Mouse (Mus musculus): Measurements from ENCODE around the gene Pih1d1. TPM values are rescaled to one million over a fixed set of nuclear protein-coding genes. Genes with fewer than 3 reads are reported as not detected.
"Not testable (repeated sequence)": the region's sequence is repeated elsewhere in the genome, so short reads cannot be mapped to it uniquely, and the experiment has no call there.

The Pih1d1 gene
- total and polyA plus RNA-seq, 2 experiments from 2014 or later = 56.3 to 152 TPM

DNA sequence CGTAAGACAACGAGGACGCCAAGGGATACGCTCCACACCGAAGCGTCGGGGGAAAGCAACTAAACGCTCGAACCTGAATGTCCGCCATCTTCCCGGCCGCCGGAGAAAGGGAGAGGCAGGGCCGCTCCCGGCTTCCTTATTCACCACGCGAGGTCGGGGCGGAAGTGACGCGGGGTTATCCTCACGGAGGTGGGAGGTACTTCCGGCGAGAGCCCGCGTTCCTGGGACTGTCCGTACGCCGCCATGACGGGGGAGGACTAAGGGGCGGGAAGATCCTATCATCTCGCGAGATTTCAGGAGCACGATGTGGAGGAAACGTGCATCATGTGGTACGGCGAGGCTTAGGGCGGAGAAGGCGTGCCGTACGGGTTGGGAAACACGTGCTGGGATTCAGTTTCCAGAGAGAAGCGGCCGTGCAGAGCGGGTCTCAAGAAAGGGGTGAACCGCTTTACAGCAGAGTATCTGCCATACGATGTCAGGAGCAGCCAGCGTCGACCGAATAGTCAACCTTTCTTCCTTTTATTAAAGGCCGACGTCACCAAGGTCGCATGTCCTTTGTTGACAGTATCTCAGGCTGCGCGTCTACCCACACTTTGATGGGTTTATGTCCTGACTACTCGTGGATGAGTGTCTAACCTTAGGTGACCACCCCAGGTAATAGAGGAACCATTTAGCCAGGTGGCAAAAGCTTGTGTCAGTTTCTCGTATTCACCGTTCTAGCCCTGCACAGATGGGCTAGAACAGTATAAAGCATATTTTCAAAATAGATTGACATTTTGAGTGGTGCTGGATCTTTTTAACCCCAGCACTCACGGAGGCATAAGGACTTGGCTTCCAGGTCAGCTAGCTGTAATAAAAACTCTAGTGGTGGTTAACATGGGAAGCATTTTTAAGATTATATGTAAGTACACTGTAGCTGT is 29.6 kb upstream of the Pih1d1 start, which contains the start of gene Rps11:
Gene Rps11 (minus strand): TSS at position 216 of the 920 bp plus-strand sequence.
- DNase-seq (ENCODE audit: low spot score) (peak; percentile 99), ATAC-seq (ENCODE audit: insufficient read depth, low read depth) (peak; percentile 79)
- Histone ChIP-seq H3K4me2 (ENCODE audit: low read depth, low read length) (peak within 1 kb of the TSS; percentile 96), H3K27me3 (ENCODE audit: control insufficient read depth, insufficient read depth, low read length) (no peaks in the 10 kb centered on the region), H3K27ac (ENCODE audit: low read depth) (peak within 1 kb of the TSS; percentile 89), H3K4me3 (ENCODE audit: low read depth, low read length) (peak within 1 kb of the TSS; percentile 82), H3K9me3 (replicated peaks; ENCODE audit: control insufficient read depth, low read length) (no peaks in the 10 kb centered on the region), H3K36me3 (replicated peaks; ENCODE audit: control insufficient read depth, insufficient read depth, low read length) (peaks cover 58% of the 10 kb centered on the region), H3K4me1 (ENCODE audit: control insufficient read depth, insufficient read depth) (peaks cover 28% of the 10 kb centered on the region), H3K9ac (replicated peaks; ENCODE audit: low read depth, low read length) (peak within 1 kb of the TSS; percentile 93)
- WGBS = 1% methylated on average over 59 of the region's 59 CpGs
- TF ChIP-seq EP300 (IDR thresholded peaks at IDR 0.05; ENCODE audit: low read depth) (peak; percentile 93), CTCF (IDR thresholded peaks at IDR 0.05; ENCODE audit: low read depth) (no peak)

DNA sequence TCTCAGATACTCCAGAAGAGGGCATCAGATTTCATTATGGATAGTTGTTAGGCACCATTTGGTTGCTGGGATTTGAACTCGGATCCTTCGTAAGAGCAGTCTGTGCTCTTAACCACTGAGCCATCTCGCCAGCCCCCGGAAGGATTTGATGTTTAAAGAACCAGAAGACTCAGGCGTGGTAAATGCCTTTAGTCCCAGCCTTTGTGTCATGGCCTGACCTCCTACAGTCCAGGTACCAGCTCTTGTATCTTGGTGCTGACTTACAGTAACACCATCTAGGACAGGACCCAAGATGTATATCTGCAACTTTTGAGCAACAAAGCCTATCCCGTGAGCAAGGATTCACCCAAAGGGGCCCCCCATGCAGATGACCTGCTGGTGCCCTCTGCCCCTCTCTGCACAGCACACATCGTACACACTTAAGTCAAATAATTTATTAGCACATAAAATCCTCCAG is 28.9 kb upstream of the Pih1d1 start:
- H3K9ac ChIP-seq (replicated peaks; ENCODE audit: low read depth, low read length) = no peak overlapping the region
- H3K36me3 ChIP-seq (replicated peaks; ENCODE audit: control insufficient read depth, insufficient read depth, low read length) = peaks cover 51% of the 10 kb centered on the region
- no peaks in the 10 kb centered on the region for H3K9me3 ChIP-seq (replicated peaks; ENCODE audit: control insufficient read depth, low read length)
- H3K27me3 ChIP-seq (ENCODE audit: control insufficient read depth, insufficient read depth, low read length) = no peaks in the 10 kb centered on the region
- DNase-seq (ENCODE audit: low spot score) = no peak
- H3K4me1 ChIP-seq (ENCODE audit: control insufficient read depth, insufficient read depth) = peaks cover 32% of the 10 kb centered on the region
- TF ChIP-seq EP300 (IDR thresholded peaks at IDR 0.05; ENCODE audit: low read depth) (no peak), CTCF (IDR thresholded peaks at IDR 0.05; ENCODE audit: low read depth) (no peak)
- WGBS = 40% methylated on average over 7 of the region's 7 CpGs
- no peak for ATAC-seq (ENCODE audit: insufficient read depth, low read depth)
- H3K27ac ChIP-seq (ENCODE audit: low read depth) = peak overlapping the region; percentile 73
- H3K4me3 ChIP-seq (ENCODE audit: low read depth, low read length) = no peak overlapping the region
- no peak overlapping the region for H3K4me2 ChIP-seq (ENCODE audit: low read depth, low read length)

- H3K9me3 ChIP-seq (replicated peaks; ENCODE audit: control insufficient read depth, low read length); DNase-seq (ENCODE audit: low spot score); H3K4me2 ChIP-seq (ENCODE audit: low read depth, low read length); H3K27ac ChIP-seq (ENCODE audit: low read depth); H3K9ac ChIP-seq (replicated peaks; ENCODE audit: low read depth, low read length); ATAC-seq (ENCODE audit: insufficient read depth, low read depth); H3K4me3 ChIP-seq (ENCODE audit: low read depth, low read length); H3K27me3 ChIP-seq (ENCODE audit: control insufficient read depth, insufficient read depth, low read length): not testable (repeated sequence)
- 70% methylated on average over 5 of the region's 5 CpGs for WGBS
- peaks cover 32% of the 10 kb centered on the region for H3K4me1 ChIP-seq (ENCODE audit: control insufficient read depth, insufficient read depth)
- H3K36me3 ChIP-seq (replicated peaks; ENCODE audit: control insufficient read depth, insufficient read depth, low read length) = peaks cover 46% of the 10 kb centered on the region
Measured at GRCm38 (mm10) chr7:45125649-45126048, 28.5 kb upstream of the Pih1d1 start.

DNA sequence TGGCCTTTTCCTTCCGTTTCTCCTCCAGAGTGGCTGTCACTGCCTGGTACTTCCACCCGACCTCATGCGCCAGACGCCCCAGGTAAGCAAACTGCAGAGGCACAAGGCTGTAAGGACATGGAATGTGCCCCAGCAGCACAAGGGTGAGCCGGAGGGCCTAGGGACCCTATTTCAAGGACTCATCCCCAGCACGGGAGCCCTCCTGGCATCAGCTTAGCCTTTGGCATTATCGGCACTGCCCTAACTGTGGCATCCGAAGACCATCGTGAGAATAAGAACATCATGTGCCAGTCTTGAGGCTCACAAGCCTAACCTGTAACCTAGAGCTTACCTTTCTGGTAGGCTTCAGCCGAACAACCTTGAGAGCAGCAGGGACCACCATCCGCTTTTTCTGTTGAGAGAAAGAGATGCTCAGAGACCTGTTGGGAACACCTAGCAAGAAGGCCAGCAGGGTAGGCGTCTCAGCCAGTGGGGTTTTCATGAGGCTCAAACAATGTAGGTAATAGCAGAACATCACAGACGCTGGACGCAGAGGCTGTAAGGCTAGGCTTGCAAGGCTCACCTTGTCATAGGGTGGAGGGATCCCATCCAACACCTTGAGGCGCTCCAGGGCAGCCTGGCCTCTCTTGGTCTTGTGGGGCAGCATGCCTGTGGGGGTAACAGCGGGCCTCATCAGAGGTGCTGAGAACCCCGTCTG is 27.8 kb upstream of the Pih1d1 start:
- H3K4me3 ChIP-seq (ENCODE audit: low read depth, low read length) = no peak overlapping the region
- H3K36me3 ChIP-seq (replicated peaks; ENCODE audit: control insufficient read depth, insufficient read depth, low read length) = peaks cover 40% of the 10 kb centered on the region
- no peak for TF ChIP-seq EP300 (IDR thresholded peaks at IDR 0.05; ENCODE audit: low read depth)
- no peak for TF ChIP-seq CTCF (IDR thresholded peaks at IDR 0.05; ENCODE audit: low read depth)
- H3K4me2 ChIP-seq (ENCODE audit: low read depth, low read length) = peak overlapping the region; percentile 87
- H3K27ac ChIP-seq (ENCODE audit: low read depth) = 0 out of 2 replicates have a peak overlapping the region, but pooled peaks have one; percentile 13
- DNase-seq (ENCODE audit: low spot score) (no peak), ATAC-seq (ENCODE audit: insufficient read depth, low read depth) (no peak)
- no peaks in the 10 kb centered on the region for H3K9me3 ChIP-seq (replicated peaks; ENCODE audit: control insufficient read depth, low read length)
- peaks cover 32% of the 10 kb centered on the region for H3K4me1 ChIP-seq (ENCODE audit: control insufficient read depth, insufficient read depth)
- H3K27me3 ChIP-seq (ENCODE audit: control insufficient read depth, insufficient read depth, low read length) = no peaks in the 10 kb centered on the region
- H3K9ac ChIP-seq (replicated peaks; ENCODE audit: low read depth, low read length) = 0 out of 2 replicates have a peak overlapping the region, but pooled peaks have one; percentile 23
- WGBS = 72% methylated on average over 17 of the region's 17 CpGs

DNA sequence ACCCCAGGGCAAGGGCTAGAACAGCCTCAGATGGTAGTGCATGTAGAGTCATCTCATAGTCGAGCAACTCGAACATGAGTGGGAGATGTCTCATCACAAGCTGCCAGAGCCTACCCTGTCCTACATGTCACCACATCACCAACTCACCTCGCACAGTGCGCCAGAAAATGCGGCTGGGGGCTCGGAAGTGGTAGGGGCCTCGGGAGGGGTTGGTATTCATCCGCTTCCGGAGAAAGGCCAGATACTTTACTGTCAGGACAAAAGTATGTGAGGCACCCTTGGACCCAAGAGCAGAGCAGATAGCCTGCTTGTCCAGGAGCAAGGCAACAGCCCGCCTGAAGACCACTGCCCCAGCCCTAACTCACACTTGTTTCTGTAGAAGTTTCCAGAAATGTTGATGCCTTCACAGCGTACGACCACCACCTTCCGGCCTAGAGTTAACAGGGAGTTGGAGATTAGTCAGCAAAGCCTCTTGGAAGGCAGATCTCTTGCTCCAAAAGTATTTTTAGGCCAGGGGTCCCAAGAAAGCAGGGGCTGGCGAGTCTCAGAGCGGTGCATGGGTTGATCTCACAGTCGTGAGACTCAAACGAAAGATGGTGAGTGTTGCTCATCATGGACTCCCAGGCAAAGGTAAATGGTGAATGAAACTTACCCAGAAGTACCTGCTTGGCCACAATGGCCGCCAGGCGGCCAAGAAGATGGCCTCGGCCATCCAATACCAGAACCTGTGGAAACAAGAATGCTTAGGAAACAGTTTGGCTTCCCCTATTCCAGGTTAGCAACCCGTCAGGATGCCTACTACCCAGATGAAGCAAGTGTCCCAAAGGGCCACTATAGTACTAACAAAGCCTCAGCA is 27.0 kb upstream of the Pih1d1 start:
- H3K4me2 ChIP-seq (ENCODE audit: low read depth, low read length) = peak overlapping the region; percentile 87
- H3K4me3 ChIP-seq (ENCODE audit: low read depth, low read length) = peak overlapping the region; percentile 75
- TF ChIP-seq CTCF (IDR thresholded peaks at IDR 0.05; ENCODE audit: low read depth) (no peak), EP300 (IDR thresholded peaks at IDR 0.05; ENCODE audit: low read depth) (no peak)
- H3K27ac ChIP-seq (ENCODE audit: low read depth) = peak overlapping the region; percentile 84
- 23% methylated on average over 21 of the region's 21 CpGs for WGBS
- no peaks in the 10 kb centered on the region for H3K27me3 ChIP-seq (ENCODE audit: control insufficient read depth, insufficient read depth, low read length)
- no peak for DNase-seq (ENCODE audit: low spot score)
- H3K9me3 ChIP-seq (replicated peaks; ENCODE audit: control insufficient read depth, low read length) = no peaks in the 10 kb centered on the region
- H3K4me1 ChIP-seq (ENCODE audit: control insufficient read depth, insufficient read depth) = peaks cover 32% of the 10 kb centered on the region
- peak overlapping the region; percentile 90; the same call in 1 of the 2 replicates for H3K9ac ChIP-seq (replicated peaks; ENCODE audit: low read depth, low read length)
- no peak for ATAC-seq (ENCODE audit: insufficient read depth, low read depth)
- peaks cover 32% of the 10 kb centered on the region for H3K36me3 ChIP-seq (replicated peaks; ENCODE audit: control insufficient read depth, insufficient read depth, low read length)

All from heart, postnatal 0 days (tissue).